Mouse (Mus musculus) kidney, adult 2 months (tissue): Measurements from ENCODE around the gene Pdk4.

Source experiments
- CTCF ChIP-seq: fragments of 200-500 bp; conservative IDR thresholded peaks from 2 replicates; pipeline ENCODE4 v1.5.1; 2011; ENCODE audit warnings: low read depth, mild to moderate bottlenecking, control low read depth, low read length, moderate library complexity, mixed read lengths; ENCODE audit not compliant: insufficient read depth, insufficient read length
- POLR2A ChIP-seq: fragments of 200-500 bp; IDR thresholded peaks from one replicate; pipeline ENCODE4 v1.6.1; 2011; ENCODE audit warnings: low read depth, low read length, control low read depth

GRCm38 (mm10) chr6:5433887-5434286 lies 62.2 kb downstream of the Pdk4 start:
- TF ChIP-seq CTCF (no peak), POLR2A (no peak)
